Mouse (Mus musculus) skeletal muscle tissue, postnatal 0 days (tissue): ENCODE measurements around the gene Abca12. TPM values are rescaled to one million over a fixed set of nuclear protein-coding genes. Genes with fewer than 3 reads are reported as not detected.

Source experiments
- polyA plus RNA-seq: library from polyadenylated mRNA; unstranded; fragments of >200 nt; fragmentation: Nextera tagmentation; extraction: Ambion mirVana; gene quantifications from 2 replicates; pipeline ENCODE4 v1.2.1, GENCODE M21; 2015

Abca12 gene
- 0.29 TPM in 1 of 2 replicates, not detected in the other for polyA plus RNA-seq

DNA sequence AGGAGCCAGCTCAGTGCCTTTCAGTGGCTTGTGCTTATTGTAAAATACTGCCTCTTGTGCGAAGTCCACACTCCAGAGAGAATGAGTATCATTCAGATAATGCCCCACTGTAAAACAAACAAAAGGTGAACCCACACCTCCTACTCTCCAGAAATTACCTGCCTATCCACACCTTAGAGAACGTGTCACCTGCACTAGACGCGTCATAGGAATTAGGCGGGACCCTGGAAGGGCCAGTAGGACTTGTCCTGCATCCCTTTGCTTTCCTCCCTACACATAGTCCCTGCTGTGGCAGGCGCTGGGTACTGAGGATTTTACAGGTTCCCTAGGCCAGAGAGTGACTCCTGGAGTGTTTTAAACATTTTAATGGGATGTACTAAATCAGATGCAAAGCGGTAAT, at the start of gene Abca12:
Gene Abca12 (minus strand): TSS at position 101 of the 400 bp plus-strand sequence.

Other genes starting within 250 kb of the Abca12 start
- 19.1 and 19.3 TPM in 2 replicates for gene Atic, start 142.2 kb upstream of the Abca12 start, polyA plus RNA-seq
- gene Fn1, start 238.3 kb upstream of the Abca12 start, polyA plus RNA-seq, result 104 and 110 TPM in 2 replicates